Mouse (Mus musculus) left cerebral cortex, adult 2 months (tissue): ENCODE results near the gene Vmn1r1. TPM values are rescaled to one million over a fixed set of nuclear protein-coding genes. Genes with fewer than 3 reads are reported as not detected.

Experiments used
- DNase-seq, 2 experiments: peaks; one replicate each; pipeline ENCODE4 v3.0.0; 2021 to 2022; ENCODE audit warnings: low spot score in 2 of 2, mixed read lengths in 1 of 2; ENCODE audit errors: extremely low spot score in 1 of 2
- H3K27ac ChIP-seq: fragments of 200-600 bp; 2 replicates; pipeline ENCODE4 v1.8.1; 2022
- H3K4me3 ChIP-seq: fragments of 200-600 bp; 2 replicates; pipeline ENCODE4 v1.8.1; 2022
- CTCF ChIP-seq: fragments of 200-600 bp; IDR thresholded peaks from 2 replicates; pipeline ENCODE4 v1.8.1; 2022; ENCODE audit warnings: antibody characterized with exemption, mild to moderate bottlenecking, moderate library complexity
- intact Hi-C: fragments of 180-260 bp; cut with DNase I; formaldehyde crosslinking; loops from one replicate; pipeline ENCODE4 v1.15.1; 2025
- total RNA-seq, 2 experiments: library from RNA; stranded (reverse); gene quantifications; 2 replicates each; pipeline ENCODE4 v1.2.3; 2021

The Vmn1r1 gene
- total RNA-seq, 2 experiments from 2014 or later: not detected

- TF ChIP-seq CTCF: no peak
- DNase-seq: no peak
- H3K4me3 ChIP-seq: no peak overlapping the region
- no peak overlapping the region for H3K27ac ChIP-seq
- intact Hi-C loops: no loop called here
Measured at GRCm38 (mm10) chr1:182108397-182109099, 55.7 kb downstream of the Vmn1r1 start.

GRCm38 (mm10) chr1:182107251-182107650 lies 57.0 kb downstream of the Vmn1r1 start:
- TF ChIP-seq CTCF: no peak
- Histone ChIP-seq H3K27ac (no peak overlapping the region), H3K4me3 (no peak overlapping the region)
- no peak for DNase-seq
- intact Hi-C loops: no loop called here

GRCm38 (mm10) chr1:182105023-182105422 lies 59.3 kb downstream of the Vmn1r1 start:
- TF ChIP-seq CTCF: no peak
- Histone ChIP-seq H3K27ac (no peak overlapping the region), H3K4me3 (no peak overlapping the region)
- no peak for DNase-seq
- intact Hi-C loops: no loop called here

Other genes starting within 250 kb of the Vmn1r1 start
- 100 to 1,000 TPM; 161 to 168 TPM for gene Enah, start 144.5 kb downstream of the Vmn1r1 start, total RNA-seq
- gene Srp9, start 39.7 kb downstream of the Vmn1r1 start, total RNA-seq: 10 to 100 TPM; 64.5 to 67.1 TPM
- gene Degs1, start 118.3 kb upstream of the Vmn1r1 start, total RNA-seq: 10 to 100 TPM; 58.8 to 62.4 TPM
- gene Fbxo28, start 177.1 kb upstream of the Vmn1r1 start, total RNA-seq: 10 to 100 TPM; 53.2 to 55.4 TPM
- gene Trp53bp2, start 244.7 kb upstream of the Vmn1r1 start, total RNA-seq: 10 to 100 TPM; 20.4 to 22.6 TPM